Mouse (Mus musculus) urinary bladder, postnatal 4 days (tissue): Measurements from ENCODE around the gene Ccr6.
A peak's percentile ranks its signal among the peaks of the same experiment; 100 is the strongest.
"Not testable (repeated sequence)": the region's sequence is repeated elsewhere in the genome, so short reads cannot be mapped to it uniquely, and the experiment has no call there.

Source experiments
- DNase-seq, 2 experiments: peaks; one replicate each; pipeline ENCODE4 v3.0.0; 2021 to 2022; ENCODE audit warnings: low spot score in 2 of 2

Ccr6 gene

GRCm38 (mm10) chr17:8235743-8236142, at the start of gene Ccr6:
Gene Ccr6, plus strand, starts transcription at chr17:8236043.
- no peak for DNase-seq

DNA sequence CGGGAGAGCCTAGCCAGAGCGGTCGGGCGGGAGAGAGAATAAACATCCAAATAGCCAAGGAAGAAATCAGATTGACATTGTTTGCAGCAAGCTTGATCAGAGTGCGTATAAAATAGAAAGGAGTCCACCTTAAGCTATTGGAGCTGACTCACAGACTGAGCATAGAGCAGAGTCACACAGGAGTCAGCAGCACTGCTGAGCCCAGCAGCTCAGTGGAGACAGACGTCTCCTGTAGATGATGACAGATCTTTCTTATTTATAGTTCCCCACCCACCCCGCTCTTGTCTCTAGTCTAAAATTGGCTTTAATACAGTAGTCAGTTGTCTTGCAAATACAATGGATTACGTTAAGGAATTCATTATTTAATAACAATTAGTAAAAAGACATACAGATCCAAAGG, 42.2 kb upstream of the Ccr6 start:
- DNase-seq, result no peak

- no peak for DNase-seq
Observed at GRCm38 (mm10) chr17:8195685-8196376, 40.0 kb upstream of the Ccr6 start.

DNA sequence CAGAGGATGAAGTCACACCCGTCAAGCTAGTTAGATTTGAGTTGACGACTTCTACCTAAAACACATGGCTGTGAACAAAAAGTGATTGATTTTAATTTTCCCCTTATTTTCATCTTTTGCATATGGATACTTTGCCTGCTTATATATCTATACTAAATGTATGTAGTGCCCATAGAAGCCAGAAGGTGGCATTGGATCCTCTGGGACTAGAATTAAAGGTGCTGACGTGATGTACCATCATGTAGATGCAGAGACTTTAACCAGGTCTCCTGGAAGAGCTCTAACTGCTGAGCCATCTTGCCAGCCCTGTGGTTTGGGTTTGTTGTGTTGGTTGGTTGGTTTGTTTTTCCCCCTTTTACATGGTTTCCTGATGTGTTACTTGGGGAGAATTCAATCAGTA, 38.2 kb upstream of the Ccr6 start:
- DNase-seq, result no peak

DNA sequence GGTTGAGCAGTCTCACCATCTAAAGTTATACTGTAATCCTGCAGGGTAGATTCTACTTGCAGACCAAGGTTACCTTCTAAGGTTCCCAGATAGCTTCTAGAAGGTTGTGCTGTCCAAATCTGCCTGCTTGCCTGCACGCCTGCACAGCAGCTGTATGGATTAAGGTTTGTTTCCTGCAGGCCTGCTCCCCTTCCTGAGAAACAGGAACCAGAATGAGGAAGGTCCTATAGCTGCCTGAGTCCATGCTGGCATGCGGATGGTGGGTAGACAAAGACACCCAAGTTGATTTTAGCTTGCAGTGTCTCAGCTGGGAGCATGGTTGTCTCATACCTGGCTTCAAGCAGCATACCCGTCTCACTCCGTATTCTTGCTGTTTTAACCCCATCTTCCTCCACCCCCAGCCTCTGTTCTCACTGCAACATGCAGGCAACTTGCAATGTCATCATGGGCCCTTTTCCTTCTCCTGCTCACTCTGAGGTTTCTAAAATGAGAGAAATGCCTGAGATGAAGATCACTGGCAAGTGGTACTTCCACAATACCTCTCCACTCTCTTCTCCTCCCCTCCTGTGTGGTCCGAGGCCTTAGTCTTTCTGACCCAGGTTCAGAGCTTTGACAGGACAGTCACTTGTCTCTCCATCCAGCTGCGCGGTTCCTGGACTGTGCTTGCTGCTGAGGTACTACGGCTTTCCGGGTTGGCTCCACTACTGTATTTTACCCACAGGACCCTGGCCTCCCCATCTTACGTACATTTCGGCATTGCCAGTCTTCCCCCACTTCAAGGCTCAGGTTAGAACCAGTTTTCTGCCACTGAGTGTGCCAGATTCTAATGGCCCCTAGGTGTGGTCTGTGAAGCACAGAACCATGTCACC, 36.5 kb upstream of the Ccr6 start:
- peak in 1 of 2 experiments; percentile 44 for DNase-seq

- no peak for DNase-seq
Observed at GRCm38 (mm10) chr17:8199936-8200330, 35.9 kb upstream of the Ccr6 start.

DNA sequence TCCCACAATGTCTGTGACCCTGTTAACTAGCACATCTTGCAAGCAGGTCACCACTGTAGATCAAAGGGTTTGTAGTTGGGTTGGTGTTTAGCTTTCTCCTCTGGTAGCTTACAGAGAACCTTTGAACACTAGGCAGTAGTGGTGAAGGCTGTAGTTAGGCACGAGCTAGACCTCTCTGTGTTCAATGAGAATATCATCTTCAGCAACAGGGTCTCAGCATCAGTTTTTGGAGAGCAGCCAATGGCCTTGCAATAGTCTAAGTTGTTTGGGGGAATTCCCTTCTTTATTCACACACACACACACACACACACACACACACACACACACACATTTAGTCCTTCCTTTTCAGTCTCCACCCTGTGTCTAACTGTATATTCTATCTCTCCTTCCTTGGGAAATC, 32.4 kb upstream of the Ccr6 start:
- no peak for DNase-seq

DNA sequence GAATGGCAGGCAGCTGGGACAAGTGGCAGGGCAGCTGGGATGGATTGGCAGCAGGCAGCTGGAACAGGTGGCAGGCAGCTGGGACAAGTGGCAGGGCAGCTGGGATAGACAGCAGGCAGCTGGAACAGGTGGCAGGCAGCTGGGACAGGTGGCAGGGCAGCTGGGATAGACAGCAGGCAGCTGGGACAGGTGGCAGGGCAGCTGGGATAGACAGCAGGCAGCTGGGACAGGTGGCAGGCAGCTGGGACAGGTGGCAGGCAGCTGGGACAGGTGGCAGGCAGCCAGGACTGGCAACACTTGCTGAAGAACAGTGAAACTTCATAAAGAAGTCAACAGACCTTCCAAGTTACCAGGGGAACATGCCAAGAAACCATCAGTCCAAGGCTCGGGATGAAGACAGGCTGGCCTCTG, 30.6 kb upstream of the Ccr6 start:
- not testable (repeated sequence) for DNase-seq

DNA sequence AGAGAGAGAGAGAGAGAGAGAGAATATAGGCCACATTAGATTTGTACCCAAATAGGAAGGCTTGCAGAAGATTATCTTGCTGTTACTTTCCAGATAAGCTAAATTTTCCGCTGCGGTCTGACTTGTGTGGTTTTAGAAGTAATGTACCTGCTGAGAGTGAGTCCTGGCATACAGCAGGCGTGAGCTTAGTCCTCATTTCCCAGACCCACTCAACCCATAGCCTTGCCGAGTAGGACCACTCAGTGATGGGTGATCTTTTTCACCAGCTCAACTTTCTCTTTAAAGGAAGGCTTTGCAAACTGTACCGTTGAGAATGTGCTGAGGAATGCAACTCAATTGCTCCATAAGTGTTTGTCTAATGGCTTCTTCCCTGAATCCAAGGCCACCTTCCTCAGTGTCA, 29.2 kb upstream of the Ccr6 start:
- DNase-seq, result no peak

DNA sequence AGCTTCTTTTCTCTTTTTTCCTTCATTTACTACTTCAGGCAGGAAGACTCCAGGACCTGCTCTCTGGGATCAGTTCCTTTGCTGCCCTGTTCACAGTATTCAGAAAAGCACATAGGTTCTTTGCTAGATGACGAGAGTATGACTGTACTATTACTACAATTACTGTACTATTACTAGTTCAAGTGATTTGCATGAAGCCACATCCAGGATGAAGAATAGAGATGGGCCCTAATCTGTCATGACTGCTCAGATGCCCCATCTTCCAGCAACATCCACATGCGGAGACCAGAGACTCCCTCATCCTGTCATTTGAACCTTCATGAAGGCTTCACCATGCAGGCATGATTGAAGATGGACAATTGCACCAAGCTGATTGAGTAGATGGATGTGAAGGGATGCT, 26.1 kb upstream of the Ccr6 start:
- DNase-seq, result no peak

GRCm38 (mm10) chr17:8210170-8210569, 25.7 kb upstream of the Ccr6 start:
- no peak for DNase-seq

DNA sequence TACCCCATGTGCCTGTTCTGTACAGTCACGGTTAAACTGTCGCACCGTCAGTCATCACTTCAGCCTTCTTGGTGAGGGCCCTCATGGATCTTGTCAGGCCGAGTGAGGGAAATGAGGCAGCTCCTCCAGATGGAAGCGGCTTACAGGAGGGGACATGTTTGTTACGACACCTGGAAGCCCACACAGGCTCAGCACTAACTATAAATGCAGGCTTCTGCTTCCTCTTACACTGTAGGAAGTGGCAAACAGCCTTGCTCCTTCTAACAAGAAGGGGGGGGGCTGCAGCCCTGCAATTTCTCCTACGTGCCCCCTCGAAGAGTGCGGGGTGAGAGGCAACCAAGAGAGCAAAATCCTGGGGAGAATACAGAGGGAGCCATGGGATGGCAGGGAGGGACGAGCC, 25.2 kb upstream of the Ccr6 start:
- no peak for DNase-seq

- no peak for DNase-seq
Observed at GRCm38 (mm10) chr17:8211399-8211798, 24.4 kb upstream of the Ccr6 start.

DNA sequence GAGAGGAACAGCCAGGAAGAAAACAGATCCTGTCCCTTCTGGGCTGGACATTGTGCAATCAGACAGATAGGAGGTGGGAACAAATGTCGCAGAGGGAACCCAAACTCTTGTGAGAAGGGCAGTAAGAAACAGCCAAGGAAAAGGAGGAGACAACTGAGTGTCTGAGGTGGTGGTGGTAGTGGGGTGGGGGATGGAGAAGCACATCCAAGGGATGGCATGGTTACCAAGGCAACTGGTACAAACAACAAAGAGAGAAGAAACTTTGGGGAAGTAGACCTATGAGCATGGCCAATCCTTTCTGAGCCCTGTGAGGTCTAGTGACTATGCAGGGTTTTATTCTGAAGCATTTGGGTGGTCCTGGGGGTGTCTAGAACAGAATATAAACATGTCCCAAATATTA, 21.5 kb upstream of the Ccr6 start:
- DNase-seq, result no peak

GRCm38 (mm10) chr17:8215016-8215745, 20.7 kb upstream of the Ccr6 start:
- DNase-seq, result no peak

DNA sequence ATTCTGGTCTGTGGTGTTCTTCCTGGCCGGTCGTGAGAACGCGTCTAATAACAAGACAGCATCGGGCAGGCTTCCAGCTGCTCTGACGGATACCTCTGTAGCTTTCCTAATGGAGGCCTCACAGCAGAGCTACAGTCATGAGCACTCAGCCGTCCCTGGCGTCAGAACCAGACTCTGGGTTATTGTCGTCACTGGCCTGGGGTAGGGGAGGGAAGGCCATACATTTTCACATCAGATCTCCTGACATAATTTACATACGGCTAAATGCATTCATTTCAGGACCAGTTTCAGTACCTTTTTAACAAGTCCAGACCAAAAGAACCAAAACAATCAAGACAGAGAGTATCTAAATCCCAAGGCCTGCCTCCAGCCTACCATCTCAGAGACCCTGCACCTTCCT, 12.6 kb upstream of the Ccr6 start:
- no peak for DNase-seq

GRCm38 (mm10) chr17:8224072-8224471, 11.8 kb upstream of the Ccr6 start:
- no peak for DNase-seq

GRCm38 (mm10) chr17:8225166-8225565, 10.7 kb upstream of the Ccr6 start:
- no peak for DNase-seq

DNA sequence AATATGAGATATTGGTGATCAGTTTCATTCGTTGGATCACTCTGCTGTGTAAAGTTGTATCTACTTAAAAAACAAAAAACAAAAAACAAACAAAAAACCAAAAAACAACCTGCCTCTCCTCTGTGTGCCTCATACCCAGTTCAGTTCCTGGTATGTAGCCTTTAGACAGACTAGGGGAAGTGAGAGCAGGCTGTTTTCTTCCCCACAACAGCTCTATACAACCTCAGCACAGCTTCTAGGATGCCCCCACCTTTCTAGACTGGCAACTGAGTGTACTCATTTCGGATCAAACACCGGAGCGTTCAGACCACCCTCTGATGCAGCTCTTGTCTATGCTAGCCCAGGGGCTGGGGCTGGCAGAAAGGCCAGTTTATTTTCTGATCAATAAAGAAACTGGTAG, 10.1 kb upstream of the Ccr6 start:
- no peak for DNase-seq

DNA sequence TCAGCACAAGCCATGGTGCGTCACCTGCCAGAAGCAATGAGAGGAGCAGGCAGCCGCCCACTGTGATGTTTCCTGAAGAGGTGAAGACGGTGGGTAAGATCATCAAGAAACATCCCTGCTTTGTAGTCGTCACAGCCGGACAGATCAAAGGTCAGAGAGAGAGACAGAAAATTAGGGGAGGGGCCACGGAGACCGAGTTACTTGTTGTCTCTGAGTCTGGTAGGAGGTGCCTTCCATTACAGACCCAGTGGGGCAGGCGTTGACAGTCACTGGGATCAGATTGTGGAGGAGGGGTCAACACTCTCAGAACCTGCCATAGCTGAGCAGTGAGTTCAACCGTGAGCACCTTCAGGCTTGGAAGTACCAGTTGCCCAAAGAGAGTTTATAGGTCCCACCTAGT, 7.2 kb upstream of the Ccr6 start:
- DNase-seq, result no peak

DNA sequence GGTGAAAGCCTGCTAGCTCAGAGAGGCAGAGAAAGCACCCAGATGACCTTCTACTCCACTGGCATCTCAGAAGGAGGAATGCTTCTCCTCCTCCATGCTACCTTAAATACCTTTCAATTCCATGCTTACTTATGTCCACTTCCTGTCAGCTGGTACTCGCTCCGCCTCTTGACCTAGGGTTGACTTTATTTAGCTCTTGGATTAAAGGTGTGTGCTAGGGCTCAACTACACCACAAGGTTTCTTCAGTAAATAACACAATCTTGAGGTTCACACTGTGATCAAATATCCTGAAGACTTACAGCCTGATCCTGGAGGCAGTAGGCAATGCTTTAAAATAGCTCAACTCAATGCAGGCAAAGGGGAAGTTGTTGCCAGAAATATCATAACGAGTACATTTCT, 6.2 kb upstream of the Ccr6 start:
- DNase-seq, result no peak

DNA sequence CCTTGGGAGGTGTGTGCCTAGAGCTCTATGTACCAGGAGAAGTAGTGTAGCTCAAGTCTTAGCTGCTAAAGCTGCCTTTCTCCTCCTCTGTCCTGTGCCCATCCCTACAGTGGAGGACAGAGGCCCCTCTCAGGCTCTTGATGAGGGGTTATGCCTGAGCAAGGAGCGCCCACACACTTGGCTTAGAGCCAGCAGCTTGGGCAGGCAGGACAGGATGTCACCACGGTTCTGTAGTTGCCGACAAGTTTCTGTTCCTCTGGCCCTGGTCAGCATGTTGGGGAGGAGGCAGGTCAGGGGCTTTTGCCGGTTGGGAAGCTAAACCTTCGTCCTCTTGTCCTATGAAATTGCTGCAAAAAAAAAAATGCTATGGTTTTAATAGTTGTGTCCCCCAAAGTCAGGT, 3.8 kb upstream of the Ccr6 start:
- no peak for DNase-seq
